Mouse (Mus musculus) heart, adult 2 months (tissue): ENCODE results near the gene H2afz.
A peak's percentile ranks its signal among the peaks of the same experiment; 100 is the strongest.

ENCODE experiments used
- CTCF ChIP-seq: fragments of 200-600 bp; IDR thresholded peaks from 2 replicates; pipeline ENCODE4 v1.8.1; 2022; ENCODE audit warnings: antibody characterized with exemption, mild to moderate bottlenecking, moderate library complexity
- EP300 ChIP-seq: fragments of 200-500 bp; IDR thresholded peaks from 2 replicates; pipeline ENCODE4 v1.6.1; 2011; ENCODE audit warnings: low read depth, low read length, control low read depth; ENCODE audit not compliant: insufficient read depth
- POLR2A ChIP-seq: fragments of 200-500 bp; IDR thresholded peaks from 2 replicates; pipeline ENCODE4 v1.6.1; 2011; ENCODE audit warnings: mild to moderate bottlenecking, low read depth, low read length, control low read depth; ENCODE audit not compliant: insufficient read depth

- no peak for TF ChIP-seq POLR2A
- peak; percentile 31 for TF ChIP-seq CTCF
- no peak for TF ChIP-seq EP300
These were observed 45.6 kb upstream of the H2afz start for GRCm38 (mm10) chr3:137818713-137819112.
